Mouse (Mus musculus): ENCODE results near the gene Gpr161.

- no peak for TF ChIP-seq CTCF (conservative IDR thresholded peaks at IDR 0.05; ENCODE audit: low read length)
- no peak for TF ChIP-seq NANOG (IDR thresholded peaks at IDR 0.05; ENCODE audit: borderline replicate concordance, low read length)
- TF ChIP-seq POU5F1 (IDR thresholded peaks at IDR 0.05; ENCODE audit: borderline replicate concordance, low read length): no peak
Observed at GRCm38 (mm10) chr1:165295489-165295888, at the start of gene Gpr161.
